Mouse (Mus musculus): ENCODE measurements around the gene Elp4.

GRCm38 (mm10) chr2:105667626-105667950 lies 236.8 kb downstream of the Elp4 start:
- TF ChIP-seq CTCF (IDR thresholded peaks at IDR 0.05; ENCODE audit: extremely low read depth, insufficient read depth, insufficient read length, insufficient replicate concordance) (no peak), POLR2A (IDR thresholded peaks at IDR 0.05; ENCODE audit: low read depth, low read length) (no peak)

Measured in spleen, adult 2 months (tissue).